Mouse (Mus musculus) lung, embryonic 14.5 days (tissue): ENCODE data around the gene Fam107a. TPM values are rescaled to one million over a fixed set of nuclear protein-coding genes. Genes with fewer than 3 reads are reported as not detected.

ENCODE experiments used
- ATAC-seq: fragments of 200-750 bp; cut with Nextera tagmentation; 2 replicates; pipeline ENCODE4 v1.8.0; 2017; ENCODE audit warnings: mild to moderate bottlenecking, moderate TSS enrichment, moderate library complexity; ENCODE audit not compliant: insufficient read depth
- DNase-seq: peaks from one replicate; pipeline ENCODE4 v3.0.0-alpha.2; 2015
- H3K27ac ChIP-seq: fragments of 300-500 bp; sonication (generic); 2 replicates; pipeline ENCODE4 v1.5.1; 2014; ENCODE audit warnings: low read depth, mild to moderate bottlenecking, moderate library complexity
- H3K27me3 ChIP-seq: fragments of 300-500 bp; sonication (generic); 2 replicates; pipeline ENCODE4 v1.6.1; 2014; ENCODE audit warnings: low read length, control low read depth; ENCODE audit not compliant: insufficient read depth
- H3K36me3 ChIP-seq: fragments of 300-500 bp; sonication (generic); 2 replicates; pipeline ENCODE4 v1.6.1; 2014; ENCODE audit warnings: control low read depth; ENCODE audit not compliant: insufficient read depth
- H3K4me1 ChIP-seq: fragments of 300-500 bp; sonication (generic); 2 replicates; pipeline ENCODE4 v1.6.1; 2014; ENCODE audit warnings: antibody characterized with exemption, control low read depth; ENCODE audit not compliant: insufficient read depth
- H3K4me2 ChIP-seq: fragments of 300-500 bp; sonication (generic); 2 replicates; pipeline ENCODE4 v1.6.1; 2014; ENCODE audit warnings: mild to moderate bottlenecking
- H3K4me3 ChIP-seq: fragments of 300-500 bp; sonication (generic); 2 replicates; pipeline ENCODE4 v1.5.1; 2014; ENCODE audit warnings: low read depth, low read length
- H3K9ac ChIP-seq: fragments of 300-500 bp; sonication (generic); 2 replicates; pipeline ENCODE4 v1.6.1; 2014
- H3K9me3 ChIP-seq: fragments of 300-500 bp; sonication (generic); 2 replicates; pipeline ENCODE4 v1.6.1; 2016; ENCODE audit warnings: low read depth, low read length, control low read depth
- CTCF ChIP-seq: IDR thresholded peaks from 2 replicates; pipeline ENCODE4 v1.5.1; 2016; ENCODE audit warnings: antibody characterized with exemption, low read depth
- WGBS: fragments of 180-500 bp; shearing (Covaris S2); extraction: QIAGEN DNeasy Blood & Tissue Kit; methylation state at CpG from one replicate; pipeline ENCODE4 v1.1.7; 2014; 5-methylcytosine and 5-hydroxymethylcytosine counted together
- polyA plus RNA-seq: library from polyadenylated mRNA; unstranded; fragments of >200 nt; fragmentation: Nextera tagmentation; extraction: Ambion mirVana; gene quantifications from 2 replicates; pipeline ENCODE4 v1.2.1, GENCODE M21; 2014

The Fam107a gene
- polyA plus RNA-seq, 1 experiment from 2014 or later = 0.38 TPM

DNA sequence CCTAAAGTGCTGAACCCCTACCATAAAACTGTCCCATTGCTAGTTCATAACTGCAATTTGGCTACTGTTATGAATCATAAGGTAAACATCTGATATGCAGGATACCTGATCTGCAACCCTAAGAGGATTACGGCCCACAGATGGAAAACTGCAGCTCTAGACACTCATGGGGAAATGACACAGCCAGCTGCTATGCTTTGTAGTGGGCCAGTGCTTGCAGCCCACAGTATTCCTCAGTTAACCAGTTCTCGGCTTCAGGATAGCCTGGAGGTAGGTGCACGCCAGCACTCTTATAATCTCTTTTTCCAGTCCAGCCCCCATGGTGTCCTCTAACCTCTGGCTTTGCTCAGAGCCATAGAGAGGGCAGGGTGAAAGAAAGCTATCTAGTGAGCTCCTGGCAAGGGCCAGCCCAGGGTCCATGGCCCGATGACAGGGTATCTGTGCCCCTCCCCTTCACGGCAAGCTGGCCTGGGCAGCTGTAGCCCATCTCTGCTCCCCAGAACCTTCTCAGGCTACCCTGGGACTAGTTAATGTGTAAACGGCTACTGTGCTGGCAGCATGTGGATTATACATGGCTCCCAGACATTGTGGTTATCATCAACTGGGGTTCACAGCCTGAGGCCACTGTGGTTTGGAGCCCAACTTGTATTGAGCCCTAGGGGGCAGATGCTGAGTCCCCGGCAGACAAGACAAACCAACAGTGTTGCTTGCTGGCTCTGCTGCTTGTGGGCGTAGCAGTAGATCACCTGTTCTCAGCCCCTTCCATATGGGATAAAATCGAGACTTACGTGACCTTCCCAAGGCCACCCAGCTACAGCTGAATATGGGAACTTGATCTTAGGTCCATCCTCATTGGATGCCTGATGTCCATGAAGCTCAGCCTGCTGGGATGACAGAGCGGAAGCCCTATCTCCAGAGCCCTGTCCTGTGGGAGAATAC is 14.8 kb upstream of the Fam107a start:
- 77% methylated on average over 11 of the region's 11 CpGs for WGBS
- no peak overlapping the region for H3K27ac ChIP-seq

GRCm38 (mm10) chr14:8331307-8331905 is 13.6 kb upstream of the Fam107a start:
- Histone ChIP-seq H3K4me3 (no peak overlapping the region), H3K36me3 (no peaks in the 10 kb centered on the region), H3K27ac (no peak overlapping the region), H3K9ac (no peak overlapping the region), H3K4me2 (no peak overlapping the region), H3K27me3 (no peaks in the 10 kb centered on the region), H3K4me1 (no peaks in the 10 kb centered on the region), H3K9me3 (no peaks in the 10 kb centered on the region)
- DNase-seq (peak; percentile 33), ATAC-seq (no peak)
- WGBS = 74% methylated on average over 14 of the region's 14 CpGs
- no peak for TF ChIP-seq CTCF

More for the DNA sequence above, 14.8 kb upstream of the Fam107a start:
- ATAC-seq = no peak
- Histone ChIP-seq H3K4me3 (no peak overlapping the region), H3K9ac (no peak overlapping the region), H3K4me2 (no peak overlapping the region), H3K4me1 (no peaks in the 10 kb centered on the region), H3K9me3 (no peaks in the 10 kb centered on the region), H3K27me3 (no peaks in the 10 kb centered on the region), H3K36me3 (no peaks in the 10 kb centered on the region)
- DNase-seq = no peak
- no peak for TF ChIP-seq CTCF

- 66% methylated on average over 6 of the region's 6 CpGs for WGBS
- H3K27ac ChIP-seq = no peak overlapping the region
These were observed 12.6 kb upstream of the Fam107a start for GRCm38 (mm10) chr14:8330390-8330789.

GRCm38 (mm10) chr14:8329552-8329951 is 11.7 kb upstream of the Fam107a start:
- Histone ChIP-seq H3K36me3 (no peaks in the 10 kb centered on the region), H3K4me2 (no peak overlapping the region), H3K4me3 (no peak overlapping the region), H3K27me3 (no peaks in the 10 kb centered on the region), H3K4me1 (no peaks in the 10 kb centered on the region), H3K9me3 (no peaks in the 10 kb centered on the region), H3K27ac (no peak overlapping the region), H3K9ac (no peak overlapping the region)
- no peak for TF ChIP-seq CTCF
- DNase-seq = peak; percentile 40
- WGBS = 62% methylated on average over 4 of the region's 4 CpGs
- peak; percentile 36; the same call in 1 of the 2 replicates for ATAC-seq

More at GRCm38 (mm10) chr14:8330390-8330789, 12.6 kb upstream of the Fam107a start:
- no peak for DNase-seq
- H3K27me3 ChIP-seq = no peaks in the 10 kb centered on the region
- ATAC-seq = no peak
- H3K4me2 ChIP-seq = no peak overlapping the region
- H3K9ac ChIP-seq = no peak overlapping the region
- H3K4me3 ChIP-seq = no peak overlapping the region
- no peaks in the 10 kb centered on the region for H3K9me3 ChIP-seq
- TF ChIP-seq CTCF = no peak
- no peaks in the 10 kb centered on the region for H3K36me3 ChIP-seq
- no peaks in the 10 kb centered on the region for H3K4me1 ChIP-seq

- DNase-seq = no peak
- Histone ChIP-seq H3K36me3 (no peaks in the 10 kb centered on the region), H3K27me3 (no peaks in the 10 kb centered on the region), H3K27ac (no peak overlapping the region), H3K4me2 (no peak overlapping the region), H3K9ac (no peak overlapping the region), H3K9me3 (no peaks in the 10 kb centered on the region), H3K4me3 (no peak overlapping the region), H3K4me1 (no peaks in the 10 kb centered on the region)
- WGBS = 41% methylated on average over 1 of the region's 1 CpGs
- TF ChIP-seq CTCF = no peak
- no peak for ATAC-seq
These were observed 9.5 kb upstream of the Fam107a start for GRCm38 (mm10) chr14:8327371-8327770.

DNA sequence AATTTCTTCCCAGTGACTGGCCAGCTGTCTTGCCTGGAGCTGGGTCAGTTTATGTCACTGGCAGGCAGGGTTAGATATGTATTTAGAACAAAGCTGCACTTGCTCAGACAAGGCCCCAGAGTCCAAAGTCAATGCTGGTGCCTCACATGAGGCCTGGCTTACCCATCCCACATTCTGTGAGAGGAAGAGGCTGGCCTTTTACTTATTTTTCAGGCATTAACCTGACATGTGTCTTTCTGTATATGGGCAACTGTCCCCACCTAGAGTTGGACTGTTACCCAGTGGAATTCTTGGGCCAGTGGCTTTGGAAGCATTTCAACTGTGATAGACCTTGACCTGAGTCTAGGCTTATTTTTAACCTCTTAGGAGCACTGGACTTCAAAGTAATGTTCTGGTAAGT is 9.1 kb upstream of the Fam107a start:
- no peaks in the 10 kb centered on the region for H3K36me3 ChIP-seq
- H3K4me2 ChIP-seq = no peak overlapping the region
- no peaks in the 10 kb centered on the region for H3K9me3 ChIP-seq
- no peak overlapping the region for H3K4me3 ChIP-seq
- no peak for ATAC-seq
- H3K27me3 ChIP-seq = no peaks in the 10 kb centered on the region
- no peak overlapping the region for H3K9ac ChIP-seq
- no peaks in the 10 kb centered on the region for H3K4me1 ChIP-seq
- no peak for DNase-seq
- no peak overlapping the region for H3K27ac ChIP-seq
- TF ChIP-seq CTCF = no peak

GRCm38 (mm10) chr14:8325746-8326145 is 7.9 kb upstream of the Fam107a start:
- TF ChIP-seq CTCF = no peak
- 79% methylated on average over 4 of the region's 4 CpGs for WGBS
- no peak overlapping the region for H3K27ac ChIP-seq
- no peak overlapping the region for H3K4me2 ChIP-seq
- no peak overlapping the region for H3K9ac ChIP-seq
- ATAC-seq = no peak
- H3K9me3 ChIP-seq = no peaks in the 10 kb centered on the region
- H3K36me3 ChIP-seq = no peaks in the 10 kb centered on the region
- no peak overlapping the region for H3K4me3 ChIP-seq
- H3K27me3 ChIP-seq = no peaks in the 10 kb centered on the region
- no peak for DNase-seq
- H3K4me1 ChIP-seq = no peaks in the 10 kb centered on the region
